Mouse (Mus musculus): ENCODE results near the gene Arap1.

Arap1 gene

DNA sequence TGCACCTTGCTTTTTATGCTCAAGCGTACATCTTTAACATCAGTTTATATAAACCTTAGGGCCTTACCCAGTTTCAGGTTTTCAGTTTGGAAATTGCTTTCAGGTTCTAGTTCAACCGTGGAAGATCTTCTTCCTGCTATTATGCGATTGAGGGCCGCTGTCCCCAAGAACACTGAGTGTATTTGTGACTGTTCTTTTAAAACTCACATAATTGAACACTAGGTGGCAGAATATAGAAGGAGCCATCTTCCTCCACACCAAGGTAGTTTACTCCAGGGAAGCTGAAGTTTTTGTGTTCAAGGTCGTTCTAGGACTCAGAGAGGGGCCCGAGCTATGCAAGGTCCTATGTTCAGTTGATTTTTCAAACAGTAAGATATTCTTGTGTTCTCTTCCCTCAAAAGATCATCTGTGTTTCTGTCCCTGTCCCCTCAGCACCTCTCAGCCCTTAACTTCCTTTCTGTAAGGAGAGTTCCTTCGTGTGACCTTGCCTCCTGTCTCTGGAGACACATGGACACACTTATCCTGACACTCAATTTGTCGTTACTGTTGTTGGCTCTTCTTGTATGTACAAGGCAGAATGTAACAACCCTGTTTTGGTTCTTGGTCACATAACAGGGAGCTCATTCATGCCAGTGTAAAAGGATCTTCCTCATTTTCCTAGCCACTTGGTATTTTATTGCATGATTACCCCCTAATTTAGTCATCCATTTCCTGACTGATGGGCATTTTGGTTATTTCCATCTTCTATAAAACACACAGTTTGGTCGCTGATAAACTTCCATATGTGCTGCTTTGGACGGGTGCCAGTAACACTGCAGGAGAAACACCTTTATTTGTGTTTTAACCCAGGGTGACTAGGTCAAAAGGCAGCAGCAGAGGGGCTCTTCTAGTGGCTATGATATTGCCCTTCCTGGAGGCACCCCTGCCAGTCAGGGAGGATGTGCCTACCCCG is 20.3 kb downstream of the Arap1 start:
- no peak for DNase-seq

- no peak for DNase-seq
These were observed 21.8 kb downstream of the Arap1 start for GRCm38 (mm10) chr7:101369666-101370065.

GRCm38 (mm10) chr7:101373082-101373481 is 25.2 kb downstream of the Arap1 start:
- DNase-seq: peak in 1 of 2 experiments; percentile 29

DNA sequence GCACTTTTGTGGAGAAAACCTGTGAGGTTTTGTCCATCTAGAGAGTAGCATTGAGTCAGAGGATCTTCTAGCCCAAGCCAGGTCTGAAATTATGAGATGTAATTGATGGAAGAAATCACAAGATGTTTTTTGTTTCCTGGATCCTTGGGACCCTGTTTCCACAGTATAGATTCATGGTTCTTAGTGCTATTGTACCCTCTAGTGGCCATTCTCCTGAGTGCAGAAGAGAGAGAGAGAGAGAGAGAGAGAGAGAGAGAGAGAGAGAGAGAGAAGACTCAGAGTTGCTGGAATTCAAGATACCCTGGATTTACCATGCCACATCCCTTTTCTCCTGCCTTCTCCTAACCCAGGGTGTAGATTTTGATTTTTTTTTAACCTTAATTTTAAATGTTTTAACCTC is 26.3 kb downstream of the Arap1 start:
- DNase-seq: peak; percentile 39 to 63

GRCm38 (mm10) chr7:101376701-101377340 is 29.0 kb downstream of the Arap1 start:
- no peak for DNase-seq

GRCm38 (mm10) chr7:101377741-101378262 is 29.9 kb downstream of the Arap1 start:
- DNase-seq: no peak

DNA sequence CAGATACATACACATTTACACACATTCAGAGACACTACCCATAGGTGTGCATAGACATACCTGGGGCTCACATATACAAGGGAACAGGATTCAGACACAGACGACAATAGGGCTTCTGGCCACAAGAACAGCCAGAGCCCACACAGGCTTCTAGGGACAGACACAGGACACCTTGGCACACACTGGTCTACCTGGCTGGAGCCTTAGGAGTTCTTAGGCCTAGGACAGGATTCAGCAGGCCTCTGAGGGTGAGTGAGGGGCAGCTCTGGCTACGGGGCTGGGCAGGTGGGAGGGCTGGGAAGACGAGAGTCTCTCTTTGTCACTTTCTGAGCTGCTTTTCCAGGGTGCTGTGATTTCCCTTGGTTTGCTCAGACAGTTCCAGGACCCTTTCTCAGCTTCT is 30.4 kb downstream of the Arap1 start:
- no peak for DNase-seq

- DNase-seq: no peak
These were observed 31.1 kb downstream of the Arap1 start for GRCm38 (mm10) chr7:101378796-101379465.

DNA sequence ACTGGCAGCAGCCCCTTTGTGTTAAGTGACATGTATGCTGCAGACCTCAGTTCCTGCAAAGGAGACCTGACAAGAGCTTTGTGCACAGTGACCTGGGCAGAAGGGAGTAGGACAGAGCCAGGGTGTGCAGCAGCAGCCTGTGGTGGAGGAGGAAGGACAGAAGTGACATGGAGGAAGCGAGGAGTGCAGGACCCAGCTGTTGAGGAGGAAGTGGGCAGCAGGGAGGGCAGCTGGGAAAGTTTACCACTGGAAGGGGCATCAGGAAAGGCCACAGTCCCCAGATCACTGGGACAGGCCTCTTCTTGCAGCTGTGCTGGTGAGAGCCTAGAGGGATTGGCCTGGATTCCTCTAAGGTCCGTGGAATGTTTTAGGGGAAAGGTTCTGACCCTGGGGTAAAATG is 31.9 kb downstream of the Arap1 start:
- DNase-seq: no peak

- DNase-seq: no peak
These were observed 33.6 kb downstream of the Arap1 start for GRCm38 (mm10) chr7:101381512-101381911.

DNA sequence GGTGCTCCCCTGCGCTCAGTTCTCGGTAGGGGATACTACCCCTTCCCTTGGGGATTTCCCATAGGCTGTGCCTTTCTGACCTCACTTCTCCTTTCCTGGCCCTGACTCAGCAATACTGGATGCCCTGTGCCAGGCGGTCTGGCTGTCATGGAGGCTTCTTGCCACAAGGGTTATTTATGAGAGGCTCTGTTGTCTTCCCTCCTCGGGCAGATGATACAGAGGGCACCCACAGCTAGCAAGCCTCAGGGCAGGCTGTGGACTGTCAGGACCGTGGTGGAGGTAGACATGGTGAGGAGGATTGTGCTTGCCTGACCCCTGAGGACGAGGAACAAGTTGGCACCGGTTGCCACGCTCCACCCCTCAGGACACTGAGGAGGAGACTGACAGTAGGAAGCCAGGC is 34.5 kb downstream of the Arap1 start:
- DNase-seq: peak in 1 of 2 experiments; percentile 19

DNA sequence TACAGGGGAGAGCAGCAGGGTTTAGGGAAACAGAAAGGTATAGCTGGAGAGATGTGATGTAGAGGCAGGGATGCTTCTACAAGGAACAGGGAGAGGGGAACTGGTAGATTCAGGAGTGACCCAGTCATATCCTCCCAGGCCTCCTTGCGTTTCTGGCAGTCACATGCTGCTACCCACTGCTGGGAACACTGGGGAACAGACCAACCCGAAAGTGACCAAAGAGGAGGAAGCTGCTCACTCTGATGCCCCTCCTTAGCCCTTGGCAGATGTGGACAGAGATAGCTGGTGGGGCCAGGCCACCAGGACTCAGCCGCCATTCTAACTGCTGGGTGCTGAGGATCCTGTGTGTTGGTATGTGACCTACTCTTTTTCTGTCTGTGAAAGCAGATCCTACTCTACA is 35.9 kb downstream of the Arap1 start:
- DNase-seq: no peak

GRCm38 (mm10) chr7:101384931-101385330 is 37.1 kb downstream of the Arap1 start:
- no peak for DNase-seq

DNA sequence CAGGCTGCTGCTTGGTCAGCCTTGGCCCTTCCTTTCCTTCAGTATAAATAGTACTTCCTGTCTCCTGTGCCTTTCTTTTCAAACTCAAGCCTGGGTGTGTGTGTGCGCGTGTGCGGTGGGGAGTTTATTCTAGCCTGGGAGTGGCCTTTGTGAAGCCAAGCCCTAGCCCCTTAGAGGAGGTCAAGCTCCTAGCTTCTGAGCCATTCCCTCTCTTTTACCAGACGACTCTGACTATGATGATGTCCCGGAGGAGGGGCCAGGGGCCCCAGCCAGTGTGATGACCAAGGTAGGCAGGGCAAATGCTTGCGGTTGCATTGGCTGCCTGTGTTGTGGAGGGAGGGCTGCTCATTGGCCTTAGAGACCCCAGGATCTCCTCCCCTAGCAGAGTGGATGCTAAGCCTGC is 37.5 kb downstream of the Arap1 start:
- DNase-seq: no peak

DNA sequence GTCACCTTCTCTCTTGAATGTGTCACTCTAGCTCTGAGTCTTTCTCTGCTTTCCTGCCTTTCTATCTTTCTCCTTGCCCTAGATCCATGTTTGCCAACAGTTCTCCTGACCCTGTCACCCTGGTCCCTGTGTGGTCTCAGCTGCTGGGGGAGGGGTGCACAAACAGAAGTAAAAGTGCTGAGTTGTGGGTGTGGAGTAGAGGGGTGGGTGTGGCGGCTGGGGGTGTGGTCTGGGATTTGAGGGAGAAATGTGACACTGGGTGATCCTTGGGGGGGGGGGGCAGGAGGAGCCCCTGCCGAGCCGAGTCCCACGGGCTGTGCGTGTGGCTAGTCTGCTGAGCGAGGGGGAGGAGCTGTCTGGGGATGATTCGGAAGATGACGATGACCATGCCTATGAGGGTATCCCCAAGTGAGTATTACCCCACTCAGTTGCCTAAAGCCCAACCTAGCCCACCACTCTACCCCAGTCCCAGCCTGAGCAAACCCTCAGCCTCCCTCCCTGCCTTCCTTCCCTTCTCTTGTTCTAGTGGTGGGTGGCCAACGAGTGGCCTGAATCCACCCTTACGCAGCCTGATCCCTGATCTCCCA is 38.1 kb downstream of the Arap1 start:
- no peak for DNase-seq

DNA sequence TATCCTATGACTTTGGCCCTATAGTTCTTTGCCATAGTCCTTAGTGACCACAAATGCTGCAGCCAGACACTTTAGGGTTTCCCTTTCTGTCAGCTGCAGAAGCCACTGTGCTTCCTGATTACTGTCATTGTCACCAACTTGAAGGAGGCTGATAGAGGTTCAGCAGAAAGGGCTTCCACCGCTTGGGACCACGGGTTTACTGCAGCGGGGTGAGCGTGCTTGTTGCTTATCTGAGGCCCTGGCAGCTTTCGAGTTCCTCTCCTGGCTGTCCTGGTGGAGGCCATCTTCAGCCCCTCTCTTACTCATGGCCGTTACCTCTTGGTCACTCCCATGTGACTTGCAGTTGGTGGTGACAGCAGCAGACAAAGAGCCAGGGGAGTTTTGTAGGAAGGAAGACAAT is 41.4 kb downstream of the Arap1 start:
- no peak for DNase-seq

- DNase-seq: no peak
These were observed 44.1 kb downstream of the Arap1 start for GRCm38 (mm10) chr7:101391909-101392479.

DNA sequence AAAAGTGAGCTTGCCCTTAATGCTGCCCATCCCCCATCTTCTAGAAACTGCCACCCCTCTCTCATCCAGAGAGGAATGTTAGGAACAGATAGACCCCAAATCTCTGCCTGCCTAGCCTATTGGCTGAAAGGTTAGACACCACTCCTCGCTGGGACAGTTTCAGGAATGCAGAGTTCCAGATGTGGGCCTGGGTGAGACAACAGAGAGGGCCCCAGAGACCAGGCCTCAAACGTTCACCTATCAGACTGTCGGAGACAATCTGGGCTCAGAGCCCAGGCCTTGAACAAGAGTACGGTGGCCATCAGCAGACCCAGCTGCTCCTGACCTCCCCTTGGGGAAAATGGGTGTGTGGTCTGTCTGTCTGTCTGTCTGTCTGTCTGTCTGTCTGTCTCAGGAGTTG is 45.1 kb downstream of the Arap1 start:
- no peak for DNase-seq

GRCm38 (mm10) chr7:101393694-101394504 is 46.0 kb downstream of the Arap1 start:
- no peak for DNase-seq

- no peak for DNase-seq
These were observed 46.7 kb downstream of the Arap1 start for GRCm38 (mm10) chr7:101394569-101394968.

DNA sequence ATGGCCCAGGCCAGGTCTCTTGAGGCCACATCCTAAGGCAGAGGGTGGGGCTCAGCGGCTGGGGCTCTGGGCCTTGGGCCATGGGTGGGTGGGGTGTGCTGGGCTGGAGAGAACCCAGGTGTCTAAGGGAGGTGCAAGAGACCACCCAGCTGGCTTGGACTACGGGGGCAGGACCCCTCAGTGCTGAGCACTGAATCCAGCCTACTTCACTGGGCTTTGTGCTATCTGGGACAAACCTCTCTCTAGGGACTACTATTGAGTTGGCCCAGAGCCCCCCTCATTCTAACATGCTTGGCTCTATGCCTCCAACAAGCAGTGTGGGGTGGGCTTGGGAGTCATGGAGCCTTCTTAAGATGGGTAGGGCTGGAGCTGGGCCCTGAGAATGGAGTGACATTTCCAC is 47.6 kb downstream of the Arap1 start:
- no peak for DNase-seq

GRCm38 (mm10) chr7:101397175-101397574 is 49.3 kb downstream of the Arap1 start:
- DNase-seq: no peak

Data from cerebellum, postnatal 25 days (tissue).